ENCODE assay signal across 16 mouse cellular contexts in genomic region chr13:119339016-119339415, GRCm38 (mm10).
"Had no signal": no experiment of that assay in that cellular context is flagged by ENCODE, and none has a peak within 500 bp of the region (broad histone marks: within the 10 kb centered on the region; RNA-seq: fewer than 3 reads in every experiment).

No protein-coding gene starts in this region.

- H3K9me3 ChIP-seq: limb, embryonic 12.5 days; limb, embryonic 15.5 days; midbrain, embryonic 12.5 days; midbrain, embryonic 15.5 days; neural tube, embryonic 13.5 days; stomach, embryonic 15.5 days had no signal

- DNase-seq: kidney, adult 18-20 months; kidney, postnatal 36 days; liver, postnatal 0 days; retina, postnatal 1 day; right cerebral cortex, postnatal 25 days; spleen, adult 18-20 months; thymus, postnatal 25 days had no signal

- H3K4me3 ChIP-seq: limb, embryonic 12.5 days; limb, embryonic 15.5 days; midbrain, embryonic 12.5 days; midbrain, embryonic 15.5 days; myocyte; neural tube, embryonic 13.5 days; stomach, embryonic 15.5 days had no signal

- ATAC-seq: liver, postnatal 0 days; midbrain, embryonic 15.5 days had no signal

- H3K27ac ChIP-seq: limb, embryonic 12.5 days; limb, embryonic 15.5 days; liver, embryonic 14.5 days; midbrain, embryonic 12.5 days; midbrain, embryonic 15.5 days; neural tube, embryonic 13.5 days; stomach, embryonic 15.5 days had no signal

- H3K9ac ChIP-seq: limb, embryonic 12.5 days; limb, embryonic 15.5 days; liver, embryonic 14.5 days; liver, postnatal 0 days; midbrain, embryonic 12.5 days; midbrain, embryonic 15.5 days; neural tube, embryonic 13.5 days; stomach, embryonic 15.5 days had no signal

- H3K27me3 ChIP-seq: limb, embryonic 12.5 days; limb, embryonic 15.5 days; midbrain, embryonic 12.5 days; midbrain, embryonic 15.5 days; neural tube, embryonic 13.5 days; stomach, embryonic 15.5 days had no signal

- H3K4me2 ChIP-seq: limb, embryonic 12.5 days; limb, embryonic 15.5 days; liver, embryonic 11.5 days; midbrain, embryonic 12.5 days; midbrain, embryonic 15.5 days; neural tube, embryonic 13.5 days; stomach, embryonic 15.5 days had no signal

- H3K4me1 ChIP-seq: limb, embryonic 12.5 days; limb, embryonic 15.5 days; midbrain, embryonic 12.5 days; midbrain, embryonic 15.5 days; neural tube, embryonic 13.5 days; stomach, embryonic 15.5 days had no signal
